Mouse (Mus musculus): ENCODE data around the gene Snx33. TPM values are rescaled to one million over a fixed set of nuclear protein-coding genes. Genes with fewer than 3 reads are reported as not detected.
A peak's percentile ranks its signal among the peaks of the same experiment; 100 is the strongest.
"Not testable (repeated sequence)": the region's sequence is repeated elsewhere in the genome, so short reads cannot be mapped to it uniquely, and the experiment has no call there.

Snx33 gene
- polyA plus RNA-seq, 1 experiment from 2014 or later: 5.8 TPM

- Histone ChIP-seq H3K27ac (ENCODE audit: low read depth) (no peak overlapping the region), H3K4me3 (ENCODE audit: low read depth, low read length) (no peak overlapping the region), H3K9ac (ENCODE audit: low read length) (no peak overlapping the region), H3K9me3 (ENCODE audit: control insufficient read depth, low read length) (no peaks in the 10 kb centered on the region), H3K4me2 (ENCODE audit: low read length) (no peak overlapping the region), H3K4me1 (replicated peaks; ENCODE audit: control insufficient read depth, insufficient read depth, low read length) (peaks cover 9% of the 10 kb centered on the region), H3K36me3 (ENCODE audit: control insufficient read depth, insufficient read depth, low read length) (peaks cover 60% of the 10 kb centered on the region), H3K27me3 (replicated peaks; ENCODE audit: control insufficient read depth, insufficient read depth, low read length) (no peaks in the 10 kb centered on the region)
- DNase-seq (ENCODE audit: low spot score) (no peak), ATAC-seq (replicated peaks; ENCODE audit: low FRiP score, low TSS enrichment, low read depth) (no peak)
- 97% methylated on average over 13 of the region's 13 CpGs for WGBS
Measured at GRCm38 (mm10) chr9:56918466-56918865, 9.7 kb downstream of the Snx33 start.

GRCm38 (mm10) chr9:56917131-56917530, 11.0 kb downstream of the Snx33 start:
- H3K9ac ChIP-seq (ENCODE audit: low read length): no peak overlapping the region
- no peaks in the 10 kb centered on the region for H3K9me3 ChIP-seq (ENCODE audit: control insufficient read depth, low read length)
- H3K4me2 ChIP-seq (ENCODE audit: low read length): no peak overlapping the region
- no peak overlapping the region for H3K27ac ChIP-seq (ENCODE audit: low read depth)
- no peak overlapping the region for H3K4me3 ChIP-seq (ENCODE audit: low read depth, low read length)
- no peaks in the 10 kb centered on the region for H3K27me3 ChIP-seq (replicated peaks; ENCODE audit: control insufficient read depth, insufficient read depth, low read length)
- H3K36me3 ChIP-seq (ENCODE audit: control insufficient read depth, insufficient read depth, low read length): peaks cover 58% of the 10 kb centered on the region
- H3K4me1 ChIP-seq (replicated peaks; ENCODE audit: control insufficient read depth, insufficient read depth, low read length): no peaks in the 10 kb centered on the region
- 69% methylated on average over 2 of the region's 2 CpGs for WGBS
- no peak for ATAC-seq (replicated peaks; ENCODE audit: low FRiP score, low TSS enrichment, low read depth)
- DNase-seq (ENCODE audit: low spot score): no peak

GRCm38 (mm10) chr9:56915695-56916410, 12.3 kb downstream of the Snx33 start:
- Histone ChIP-seq H3K9ac (ENCODE audit: low read length) (no peak overlapping the region), H3K27me3 (replicated peaks; ENCODE audit: control insufficient read depth, insufficient read depth, low read length) (no peaks in the 10 kb centered on the region), H3K36me3 (ENCODE audit: control insufficient read depth, insufficient read depth, low read length) (peaks cover 51% of the 10 kb centered on the region), H3K4me1 (replicated peaks; ENCODE audit: control insufficient read depth, insufficient read depth, low read length) (no peaks in the 10 kb centered on the region), H3K27ac (ENCODE audit: low read depth) (no peak overlapping the region), H3K4me2 (ENCODE audit: low read length) (no peak overlapping the region), H3K4me3 (ENCODE audit: low read depth, low read length) (no peak overlapping the region), H3K9me3 (ENCODE audit: control insufficient read depth, low read length) (no peaks in the 10 kb centered on the region)
- DNase-seq (ENCODE audit: low spot score) (no peak), ATAC-seq (replicated peaks; ENCODE audit: low FRiP score, low TSS enrichment, low read depth) (no peak)
- WGBS: 69% methylated on average over 5 of the region's 5 CpGs

GRCm38 (mm10) chr9:56915116-56915515, 13.1 kb downstream of the Snx33 start:
- WGBS: 50% methylated on average over 1 of the region's 1 CpGs
- H3K27ac ChIP-seq (ENCODE audit: low read depth): no peak overlapping the region
- no peaks in the 10 kb centered on the region for H3K9me3 ChIP-seq (ENCODE audit: control insufficient read depth, low read length)
- H3K4me2 ChIP-seq (ENCODE audit: low read length): no peak overlapping the region
- H3K9ac ChIP-seq (ENCODE audit: low read length): no peak overlapping the region
- H3K4me3 ChIP-seq (ENCODE audit: low read depth, low read length): no peak overlapping the region
- DNase-seq (ENCODE audit: low spot score) (no peak), ATAC-seq (replicated peaks; ENCODE audit: low FRiP score, low TSS enrichment, low read depth) (no peak)
- no peaks in the 10 kb centered on the region for H3K27me3 ChIP-seq (replicated peaks; ENCODE audit: control insufficient read depth, insufficient read depth, low read length)
- no peaks in the 10 kb centered on the region for H3K4me1 ChIP-seq (replicated peaks; ENCODE audit: control insufficient read depth, insufficient read depth, low read length)
- H3K36me3 ChIP-seq (ENCODE audit: control insufficient read depth, insufficient read depth, low read length): peaks cover 47% of the 10 kb centered on the region

- H3K9me3 ChIP-seq (ENCODE audit: control insufficient read depth, low read length): no peaks in the 10 kb centered on the region
- no peaks in the 10 kb centered on the region for H3K4me1 ChIP-seq (replicated peaks; ENCODE audit: control insufficient read depth, insufficient read depth, low read length)
- ATAC-seq (replicated peaks; ENCODE audit: low FRiP score, low TSS enrichment, low read depth) (no peak), DNase-seq (ENCODE audit: low spot score) (no peak)
- no peak overlapping the region for H3K9ac ChIP-seq (ENCODE audit: low read length)
- H3K4me2 ChIP-seq (ENCODE audit: low read length): no peak overlapping the region
- no peak overlapping the region for H3K4me3 ChIP-seq (ENCODE audit: low read depth, low read length)
- 75% methylated on average over 9 of the region's 9 CpGs for WGBS
- peaks cover 36% of the 10 kb centered on the region for H3K36me3 ChIP-seq (ENCODE audit: control insufficient read depth, insufficient read depth, low read length)
- no peaks in the 10 kb centered on the region for H3K27me3 ChIP-seq (replicated peaks; ENCODE audit: control insufficient read depth, insufficient read depth, low read length)
- H3K27ac ChIP-seq (ENCODE audit: low read depth): no peak overlapping the region
Measured at GRCm38 (mm10) chr9:56913991-56914390, 14.2 kb downstream of the Snx33 start.

GRCm38 (mm10) chr9:56911017-56911416, 17.2 kb downstream of the Snx33 start:
- ATAC-seq (replicated peaks; ENCODE audit: low FRiP score, low TSS enrichment, low read depth) (no peak), DNase-seq (ENCODE audit: low spot score) (no peak)
- no peak overlapping the region for H3K4me3 ChIP-seq (ENCODE audit: low read depth, low read length)
- H3K4me1 ChIP-seq (replicated peaks; ENCODE audit: control insufficient read depth, insufficient read depth, low read length): no peaks in the 10 kb centered on the region
- H3K36me3 ChIP-seq (ENCODE audit: control insufficient read depth, insufficient read depth, low read length): peaks cover 8% of the 10 kb centered on the region; the same call in 1 of the 2 replicates
- no peaks in the 10 kb centered on the region for H3K27me3 ChIP-seq (replicated peaks; ENCODE audit: control insufficient read depth, insufficient read depth, low read length)
- no peaks in the 10 kb centered on the region for H3K9me3 ChIP-seq (ENCODE audit: control insufficient read depth, low read length)
- 22% methylated on average over 1 of the region's 1 CpGs for WGBS
- no peak overlapping the region for H3K4me2 ChIP-seq (ENCODE audit: low read length)
- H3K27ac ChIP-seq (ENCODE audit: low read depth): no peak overlapping the region
- H3K9ac ChIP-seq (ENCODE audit: low read length): no peak overlapping the region

- H3K27me3 ChIP-seq (replicated peaks; ENCODE audit: control insufficient read depth, insufficient read depth, low read length); H3K9ac ChIP-seq (ENCODE audit: low read length); ATAC-seq (replicated peaks; ENCODE audit: low FRiP score, low TSS enrichment, low read depth); H3K36me3 ChIP-seq (ENCODE audit: control insufficient read depth, insufficient read depth, low read length); H3K9me3 ChIP-seq (ENCODE audit: control insufficient read depth, low read length); H3K27ac ChIP-seq (ENCODE audit: low read depth); DNase-seq (ENCODE audit: low spot score); H3K4me2 ChIP-seq (ENCODE audit: low read length); H3K4me3 ChIP-seq (ENCODE audit: low read depth, low read length); H3K4me1 ChIP-seq (replicated peaks; ENCODE audit: control insufficient read depth, insufficient read depth, low read length): not testable (repeated sequence)
- 43% methylated on average over 4 of the region's 4 CpGs for WGBS
Measured at GRCm38 (mm10) chr9:56909991-56910390, 18.2 kb downstream of the Snx33 start.

- H3K9ac ChIP-seq (ENCODE audit: low read length): no peak overlapping the region
- no peaks in the 10 kb centered on the region for H3K36me3 ChIP-seq (ENCODE audit: control insufficient read depth, insufficient read depth, low read length)
- no peaks in the 10 kb centered on the region for H3K4me1 ChIP-seq (replicated peaks; ENCODE audit: control insufficient read depth, insufficient read depth, low read length)
- no peak overlapping the region for H3K4me2 ChIP-seq (ENCODE audit: low read length)
- 0 out of 2 replicates have a peak, but pooled peaks have one; percentile 4 for ATAC-seq (replicated peaks; ENCODE audit: low FRiP score, low TSS enrichment, low read depth)
- H3K4me3 ChIP-seq (ENCODE audit: low read depth, low read length): no peak overlapping the region
- no peak overlapping the region for H3K27ac ChIP-seq (ENCODE audit: low read depth)
- 73% methylated on average over 9 of the region's 9 CpGs for WGBS
- no peaks in the 10 kb centered on the region for H3K27me3 ChIP-seq (replicated peaks; ENCODE audit: control insufficient read depth, insufficient read depth, low read length)
- no peaks in the 10 kb centered on the region for H3K9me3 ChIP-seq (ENCODE audit: control insufficient read depth, low read length)
- peak; percentile 52 for DNase-seq (ENCODE audit: low spot score)
Measured at GRCm38 (mm10) chr9:56907549-56907948, 20.6 kb downstream of the Snx33 start.

- WGBS: 79% methylated on average over 3 of the region's 3 CpGs
- H3K9ac ChIP-seq (ENCODE audit: low read length): no peak overlapping the region
- no peak overlapping the region for H3K4me3 ChIP-seq (ENCODE audit: low read depth, low read length)
- no peaks in the 10 kb centered on the region; the same call in 1 of the 2 replicates for H3K4me1 ChIP-seq (replicated peaks; ENCODE audit: control insufficient read depth, insufficient read depth, low read length)
- H3K27me3 ChIP-seq (replicated peaks; ENCODE audit: control insufficient read depth, insufficient read depth, low read length): no peaks in the 10 kb centered on the region
- no peak overlapping the region for H3K4me2 ChIP-seq (ENCODE audit: low read length)
- ATAC-seq (replicated peaks; ENCODE audit: low FRiP score, low TSS enrichment, low read depth): no peak
- no peaks in the 10 kb centered on the region for H3K9me3 ChIP-seq (ENCODE audit: control insufficient read depth, low read length)
- H3K27ac ChIP-seq (ENCODE audit: low read depth): no peak overlapping the region
- H3K36me3 ChIP-seq (ENCODE audit: control insufficient read depth, insufficient read depth, low read length): no peaks in the 10 kb centered on the region
- DNase-seq (ENCODE audit: low spot score): no peak
Measured at GRCm38 (mm10) chr9:56903662-56904061, 24.5 kb downstream of the Snx33 start.

Measured in intestine, embryonic 14.5 days (tissue).